Mouse (Mus musculus): ENCODE data around the gene Rho.

The Rho gene

GRCm38 (mm10) chr6:115978596-115978995, 47.0 kb downstream of the Rho start:
- DNase-seq: no peak

- DNase-seq: no peak
These were observed 51.3 kb downstream of the Rho start for GRCm38 (mm10) chr6:115982889-115983288.

DNA sequence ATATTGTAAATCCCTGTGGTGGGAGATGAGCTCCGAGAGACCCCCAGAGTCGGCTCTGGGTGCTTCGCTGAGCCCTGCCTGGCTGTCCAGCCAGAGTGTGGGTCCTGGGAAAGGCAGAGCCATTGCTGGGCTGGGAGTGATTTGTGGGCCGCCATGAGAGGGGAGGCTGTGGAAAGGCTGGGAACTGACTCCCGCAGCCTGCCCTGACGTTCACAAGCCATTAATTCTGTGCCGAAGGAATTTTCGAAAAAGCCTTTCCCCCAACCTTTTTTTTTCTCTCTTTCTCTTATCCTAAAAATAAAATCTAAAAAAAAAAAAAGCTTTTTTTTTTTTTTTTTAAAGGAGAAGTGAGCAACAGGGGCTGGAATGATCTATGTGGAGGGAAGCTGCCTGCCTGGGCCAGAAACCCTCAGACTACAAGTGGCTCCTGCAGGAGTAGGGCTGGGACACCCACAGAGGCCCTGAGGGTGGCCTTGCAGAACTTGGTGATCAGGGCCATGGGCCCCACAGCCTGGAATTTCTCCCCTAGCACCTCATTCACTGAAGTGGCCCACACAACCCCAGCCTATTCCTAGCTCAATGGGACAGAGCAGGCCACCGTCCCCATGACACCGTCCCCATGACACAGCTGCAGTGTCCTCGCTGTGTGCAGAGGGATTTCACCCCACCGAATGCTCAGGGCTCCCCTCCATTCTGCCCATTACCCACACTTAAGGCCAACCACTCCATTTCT, 51.9 kb downstream of the Rho start:
- DNase-seq: peak; percentile 75

DNA sequence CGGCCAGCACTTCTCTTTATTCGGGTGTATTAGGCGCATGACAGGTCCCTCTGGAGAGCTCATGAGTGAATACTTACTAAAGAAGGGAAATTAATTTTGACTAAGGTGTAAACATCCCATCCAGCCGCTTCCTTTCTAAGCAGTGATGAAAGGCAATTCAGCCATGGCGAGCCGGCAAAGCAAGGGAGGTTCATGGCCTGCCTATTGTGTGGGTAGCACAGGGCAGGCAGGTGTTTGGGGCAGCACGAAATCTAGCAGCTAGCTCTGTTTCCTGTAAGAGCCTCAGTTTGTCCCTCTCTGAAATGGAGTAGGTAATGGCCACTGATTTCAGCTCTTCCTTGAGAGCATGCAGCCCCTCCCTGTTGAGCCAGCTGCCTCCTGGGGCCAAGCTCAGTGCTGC, 53.0 kb downstream of the Rho start:
- DNase-seq: no peak

GRCm38 (mm10) chr6:115985622-115986021, 54.1 kb downstream of the Rho start:
- no peak for DNase-seq

DNA sequence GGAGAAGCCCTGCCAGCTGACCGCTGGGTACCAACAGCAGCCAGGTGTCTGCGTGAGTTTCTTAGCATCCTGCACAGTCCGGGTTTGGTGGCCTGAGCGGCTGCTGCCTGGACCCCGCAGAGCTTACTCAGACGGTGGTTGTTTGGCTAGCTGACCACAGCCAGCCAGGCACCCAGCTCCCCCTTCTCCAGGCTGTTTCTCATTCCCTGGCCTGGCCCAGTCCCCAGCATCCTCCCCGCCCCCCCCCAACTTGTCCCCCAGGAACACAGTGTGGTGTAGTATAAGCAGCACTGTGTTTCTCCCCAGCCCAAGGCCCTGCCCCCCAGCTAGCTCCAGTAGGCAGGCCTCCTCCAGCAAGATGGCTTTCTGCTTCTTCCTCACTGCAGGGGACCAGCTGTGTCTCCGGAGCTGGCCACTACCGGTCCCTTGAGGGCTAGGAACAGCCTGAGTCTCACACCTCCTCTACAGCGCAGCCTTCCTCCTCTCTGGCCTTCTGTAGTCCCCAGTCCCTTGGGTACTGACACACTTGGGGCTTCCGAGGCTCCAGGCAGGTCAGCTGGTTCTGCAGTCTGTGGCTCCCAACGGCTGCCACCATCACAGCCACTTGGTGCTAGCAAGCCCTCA, 55.0 kb downstream of the Rho start:
- peak; percentile 62 for DNase-seq

- DNase-seq: no peak
These were observed 55.7 kb downstream of the Rho start for GRCm38 (mm10) chr6:115987096-115987747.

DNA sequence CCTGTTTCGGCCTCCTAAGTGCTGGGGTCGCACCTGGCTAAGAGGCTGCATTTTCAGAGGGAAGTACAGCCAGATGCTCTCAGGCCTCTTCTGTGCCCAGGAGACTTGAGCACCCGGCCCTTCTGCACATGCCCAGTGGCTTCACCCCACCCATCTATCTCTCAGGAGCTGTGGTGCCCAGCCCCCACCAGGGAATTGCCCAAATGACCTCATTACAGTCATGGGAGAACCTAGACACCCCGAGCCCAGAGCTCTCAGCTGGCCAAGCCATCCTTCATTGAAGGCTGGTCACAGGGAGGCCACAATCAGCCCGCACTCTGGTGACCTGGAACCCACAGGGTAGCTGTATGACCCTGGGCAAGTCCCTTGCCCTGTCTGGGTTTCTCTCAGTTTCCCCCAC, 57.5 kb downstream of the Rho start:
- no peak for DNase-seq

- DNase-seq: no peak
These were observed 58.1 kb downstream of the Rho start for GRCm38 (mm10) chr6:115989607-115990006.
